Mouse (Mus musculus) heart, embryonic 11.5 days (tissue): ENCODE measurements around the gene Fam168a. TPM values are rescaled to one million over a fixed set of nuclear protein-coding genes. Genes with fewer than 3 reads are reported as not detected.

Experiments used
- ATAC-seq: fragments of 200-750 bp; cut with Nextera tagmentation; replicated peaks from 2 replicates; pipeline ENCODE4 v1.8.0; 2017; ENCODE audit warnings: moderate library complexity; ENCODE audit not compliant: insufficient number of reproducible peaks, low FRiP score, low TSS enrichment
- H3K27ac ChIP-seq: fragments of 300-500 bp; sonication (generic); 2 replicates; pipeline ENCODE4 v1.5.1; 2014; ENCODE audit warnings: mild to moderate bottlenecking, low read depth, low read length
- H3K27me3 ChIP-seq: fragments of 300-500 bp; sonication (generic); 2 replicates; pipeline ENCODE4 v1.6.1; 2014; ENCODE audit warnings: mild to moderate bottlenecking, low read length, mixed read lengths; ENCODE audit not compliant: control insufficient read depth, insufficient read depth
- H3K36me3 ChIP-seq: fragments of 300-500 bp; sonication (generic); 2 replicates; pipeline ENCODE4 v1.6.1; 2014; ENCODE audit warnings: mild to moderate bottlenecking, low read length, moderate library complexity, mixed read lengths; ENCODE audit not compliant: control insufficient read depth, insufficient read depth
- H3K4me1 ChIP-seq: fragments of 300-500 bp; sonication (generic); 2 replicates; pipeline ENCODE4 v1.6.1; 2014; ENCODE audit warnings: low read length; ENCODE audit not compliant: control insufficient read depth, insufficient read depth
- H3K4me2 ChIP-seq: fragments of 300-500 bp; sonication (generic); 2 replicates; pipeline ENCODE4 v1.6.1; 2014; ENCODE audit warnings: mild to moderate bottlenecking, moderate library complexity
- H3K4me3 ChIP-seq: fragments of 300-500 bp; sonication (generic); 2 replicates; pipeline ENCODE4 v1.5.1; 2014; ENCODE audit warnings: low read depth, low read length
- H3K9ac ChIP-seq: fragments of 300-500 bp; sonication (generic); 2 replicates; pipeline ENCODE4 v1.6.1; 2014; ENCODE audit warnings: mild to moderate bottlenecking, low read depth, low read length, moderate library complexity
- H3K9me3 ChIP-seq: fragments of 300-500 bp; sonication (generic); replicated peaks from 2 replicates; pipeline ENCODE4 v1.6.1; 2016; ENCODE audit warnings: low read length; ENCODE audit not compliant: control insufficient read depth
- WGBS: fragments of 180-500 bp; shearing (Covaris S2); extraction: QIAGEN DNeasy Blood & Tissue Kit; methylation state at CpG from one replicate; pipeline ENCODE4 v1.1.7; 2014; ENCODE audit not compliant: insufficient replicate concordance; 5-methylcytosine and 5-hydroxymethylcytosine counted together
- polyA plus RNA-seq: library from polyadenylated mRNA; unstranded; fragments of >200 nt; fragmentation: Nextera tagmentation; extraction: Ambion mirVana; gene quantifications from 2 replicates; pipeline ENCODE4 v1.2.1, GENCODE M21; 2014

Fam168a gene
- polyA plus RNA-seq, 1 experiment from 2014 or later: 34.9 TPM

DNA sequence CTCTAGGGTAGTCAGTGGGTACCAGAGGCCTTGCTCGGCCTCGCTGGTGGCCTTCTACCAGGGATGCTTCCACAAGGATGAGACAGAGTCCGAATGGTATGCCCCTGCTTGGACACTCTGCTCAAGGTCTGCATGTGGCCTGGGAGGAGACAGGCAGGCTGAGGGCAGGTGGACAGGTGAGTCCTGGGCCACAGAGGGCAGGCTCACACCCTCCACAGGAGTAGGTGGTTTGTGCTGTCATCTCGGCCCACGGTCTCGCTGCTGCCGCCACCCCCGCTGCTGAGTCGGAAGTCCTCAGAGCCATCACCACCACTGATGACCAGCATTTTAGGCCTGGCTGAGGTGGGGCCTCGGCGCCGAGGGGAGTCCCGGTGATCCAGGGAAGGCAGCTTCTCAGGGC, 166.8 kb downstream of the Fam168a start:
- H3K9ac ChIP-seq: no peak overlapping the region
- H3K36me3 ChIP-seq: peaks cover 24% of the 10 kb centered on the region
- no peak overlapping the region for H3K27ac ChIP-seq
- no peaks in the 10 kb centered on the region for H3K27me3 ChIP-seq
- no peaks in the 10 kb centered on the region for H3K9me3 ChIP-seq
- no peak overlapping the region for H3K4me2 ChIP-seq
- WGBS: 84% methylated on average over 13 of the region's 13 CpGs
- H3K4me3 ChIP-seq: no peak overlapping the region
- ATAC-seq: no peak
- peaks cover 8% of the 10 kb centered on the region for H3K4me1 ChIP-seq

DNA sequence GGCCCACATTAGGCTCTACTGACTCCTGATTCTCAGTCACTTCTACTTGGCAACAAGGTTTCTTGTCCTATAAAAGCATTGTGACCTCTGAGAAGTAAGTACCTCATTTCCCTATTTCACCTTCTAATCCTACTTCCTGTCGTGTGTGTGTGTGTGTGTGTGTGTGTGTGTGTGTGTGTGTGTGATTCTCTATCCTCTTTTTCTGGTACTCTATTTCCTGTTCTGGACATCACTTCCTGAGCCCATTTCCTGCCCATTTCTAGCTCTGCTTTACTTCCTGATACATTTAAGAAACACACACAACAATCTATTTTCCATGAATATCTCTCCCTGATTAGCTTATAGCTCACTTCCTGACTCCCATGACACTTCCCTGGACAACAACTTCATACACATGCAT, 169.4 kb downstream of the Fam168a start:
- H3K36me3 ChIP-seq: peaks cover 41% of the 10 kb centered on the region
- H3K27ac ChIP-seq: peak overlapping the region; percentile 77
- ATAC-seq: no peak

DNA sequence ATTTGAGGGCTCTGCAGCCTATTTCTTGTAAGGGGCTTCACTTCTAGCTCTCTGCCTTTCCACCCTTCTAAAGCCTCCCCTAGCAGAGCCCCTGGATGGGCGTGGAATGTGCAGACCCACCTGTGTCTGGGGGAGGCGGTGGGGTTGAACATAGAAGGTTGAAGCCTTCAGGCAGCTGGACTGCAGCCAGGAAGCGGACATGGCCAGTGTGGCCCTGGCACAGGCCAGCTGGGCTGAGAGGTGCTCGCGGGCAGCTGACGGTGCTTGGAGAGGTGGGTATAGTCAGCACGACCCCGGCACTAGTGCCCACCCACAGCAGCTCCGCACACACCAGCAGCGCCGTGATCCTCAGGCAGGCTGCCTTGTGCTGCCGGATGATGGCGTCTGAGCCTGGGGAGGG, 169.9 kb downstream of the Fam168a start:
- H3K9ac ChIP-seq: no peak overlapping the region
- peaks cover 2% of the 10 kb centered on the region for H3K4me1 ChIP-seq
- 89% methylated on average over 13 of the region's 13 CpGs for WGBS
- H3K36me3 ChIP-seq: peaks cover 44% of the 10 kb centered on the region
- H3K4me3 ChIP-seq: no peak overlapping the region
- no peaks in the 10 kb centered on the region for H3K27me3 ChIP-seq
- no peak for ATAC-seq
- H3K4me2 ChIP-seq: no peak overlapping the region
- peak overlapping the region; percentile 70 for H3K27ac ChIP-seq
- no peaks in the 10 kb centered on the region for H3K9me3 ChIP-seq

More for the DNA sequence above, 169.4 kb downstream of the Fam168a start:
- H3K4me1 ChIP-seq: peaks cover 2% of the 10 kb centered on the region
- no peak overlapping the region for H3K9ac ChIP-seq
- no peaks in the 10 kb centered on the region for H3K9me3 ChIP-seq
- H3K27me3 ChIP-seq: no peaks in the 10 kb centered on the region
- no peak overlapping the region for H3K4me3 ChIP-seq
- no peak overlapping the region for H3K4me2 ChIP-seq
- WGBS: 67% methylated on average over 1 of the region's 1 CpGs

DNA sequence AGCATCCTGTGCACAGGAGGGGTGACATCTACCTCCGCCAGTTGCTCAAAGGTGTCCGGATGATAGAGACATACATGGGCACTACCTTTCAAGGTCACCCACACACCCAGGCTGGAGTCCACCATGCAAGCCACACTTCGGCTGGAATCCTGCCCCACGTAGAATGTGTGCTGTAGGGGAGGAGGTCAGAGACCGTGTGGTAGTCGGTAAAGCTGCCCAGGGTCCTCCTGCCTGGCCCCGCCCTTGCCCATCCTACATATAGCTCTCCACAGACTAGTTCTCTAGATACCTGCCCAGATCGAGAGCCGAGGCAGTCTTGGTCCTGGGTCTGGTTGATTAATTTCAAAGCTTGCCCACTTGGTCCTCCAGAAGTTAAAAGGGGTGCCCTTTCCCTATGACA, 170.3 kb downstream of the Fam168a start:
- ATAC-seq: no peak
- no peak overlapping the region for H3K4me2 ChIP-seq
- H3K36me3 ChIP-seq: peaks cover 46% of the 10 kb centered on the region
- H3K4me3 ChIP-seq: no peak overlapping the region
- H3K27ac ChIP-seq: no peak overlapping the region
- H3K9ac ChIP-seq: no peak overlapping the region
- H3K27me3 ChIP-seq: no peaks in the 10 kb centered on the region
- WGBS: 79% methylated on average over 9 of the region's 9 CpGs
- peaks cover 2% of the 10 kb centered on the region for H3K4me1 ChIP-seq
- no peaks in the 10 kb centered on the region for H3K9me3 ChIP-seq

DNA sequence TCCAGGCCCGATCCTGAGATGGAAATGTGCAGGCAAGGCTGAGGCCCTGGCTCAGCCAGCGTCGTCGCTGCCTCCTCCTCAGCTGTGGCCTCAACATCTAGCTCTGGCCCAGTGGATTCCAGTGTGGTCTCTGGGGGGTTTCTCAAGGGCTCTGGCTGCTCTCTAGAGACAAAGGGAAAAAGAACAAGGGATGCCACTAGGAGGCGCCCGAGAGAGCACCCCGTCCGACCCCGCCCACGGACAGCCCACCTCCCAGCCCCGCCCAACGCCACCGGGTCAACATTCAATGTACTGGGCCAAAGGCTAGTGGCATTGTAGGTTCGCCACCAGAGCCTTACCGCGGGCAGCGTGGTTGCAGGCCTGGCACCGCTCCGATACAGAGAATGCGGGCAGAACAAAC, 173.2 kb downstream of the Fam168a start:
- no peak overlapping the region for H3K4me3 ChIP-seq
- no peaks in the 10 kb centered on the region for H3K27me3 ChIP-seq
- 21% methylated on average over 20 of the region's 20 CpGs for WGBS
- peak overlapping the region; percentile 12; the same call in 1 of the 2 replicates for H3K4me2 ChIP-seq
- H3K9ac ChIP-seq: no peak overlapping the region
- H3K27ac ChIP-seq: no peak overlapping the region
- H3K4me1 ChIP-seq: peaks cover 2% of the 10 kb centered on the region; the same call in 1 of the 2 replicates
- H3K9me3 ChIP-seq: no peaks in the 10 kb centered on the region
- peaks cover 39% of the 10 kb centered on the region for H3K36me3 ChIP-seq
- no peak for ATAC-seq

DNA sequence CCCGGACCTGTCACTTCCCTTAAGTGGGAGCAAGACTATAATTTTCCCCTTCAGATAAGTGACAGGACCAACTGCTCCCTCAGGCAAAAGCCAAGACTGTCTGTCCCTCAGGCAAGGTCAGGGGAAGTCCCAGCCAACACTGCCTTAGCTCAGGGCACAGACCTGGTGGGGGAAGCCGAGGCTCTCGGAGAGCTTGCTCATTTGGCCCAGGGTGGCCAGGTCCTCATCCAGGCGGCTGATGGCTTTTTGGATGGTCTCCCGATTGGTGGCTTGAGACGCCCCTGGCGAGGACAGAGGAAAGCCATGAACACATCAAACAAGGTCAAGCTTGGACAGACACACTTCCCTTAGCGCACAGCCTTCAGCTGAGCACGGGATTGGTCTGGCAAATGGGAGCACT, 175.1 kb downstream of the Fam168a start:
- H3K36me3 ChIP-seq: peaks cover 41% of the 10 kb centered on the region
- no peak for ATAC-seq
- 84% methylated on average over 9 of the region's 9 CpGs for WGBS

DNA sequence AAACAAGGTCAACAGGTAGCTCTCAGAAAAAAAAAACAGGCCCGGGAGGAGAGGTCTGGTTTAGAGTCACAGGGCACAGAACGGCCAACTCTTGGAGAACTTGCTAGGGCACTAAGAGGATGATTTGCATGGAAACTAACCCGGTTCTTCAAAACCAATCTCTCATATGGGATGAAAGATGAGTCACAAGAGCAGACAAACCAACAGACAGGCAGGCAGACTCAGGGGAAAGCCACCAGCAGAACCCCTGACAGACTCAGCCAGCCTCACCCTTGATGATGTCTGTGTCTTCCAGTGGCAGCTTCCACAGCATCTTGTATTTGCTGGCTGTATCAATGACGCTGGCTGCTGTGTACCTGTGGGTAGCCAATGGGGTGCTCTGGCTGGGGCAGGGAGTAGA, 175.5 kb downstream of the Fam168a start:
- Histone ChIP-seq H3K27ac (no peak overlapping the region), H3K9me3 (no peaks in the 10 kb centered on the region), H3K36me3 (peaks cover 40% of the 10 kb centered on the region), H3K9ac (no peak overlapping the region), H3K27me3 (no peaks in the 10 kb centered on the region), H3K4me1 (peaks cover 2% of the 10 kb centered on the region; the same call in 1 of the 2 replicates), H3K4me3 (no peak overlapping the region), H3K4me2 (no peak overlapping the region)
- WGBS: 87% methylated on average over 4 of the region's 4 CpGs
- no peak for ATAC-seq

More for the DNA sequence above, 175.1 kb downstream of the Fam168a start:
- no peak overlapping the region for H3K4me3 ChIP-seq
- no peaks in the 10 kb centered on the region for H3K27me3 ChIP-seq
- no peak overlapping the region for H3K9ac ChIP-seq
- no peak overlapping the region for H3K27ac ChIP-seq
- no peaks in the 10 kb centered on the region for H3K9me3 ChIP-seq
- H3K4me1 ChIP-seq: peaks cover 2% of the 10 kb centered on the region; the same call in 1 of the 2 replicates
- H3K4me2 ChIP-seq: no peak overlapping the region

DNA sequence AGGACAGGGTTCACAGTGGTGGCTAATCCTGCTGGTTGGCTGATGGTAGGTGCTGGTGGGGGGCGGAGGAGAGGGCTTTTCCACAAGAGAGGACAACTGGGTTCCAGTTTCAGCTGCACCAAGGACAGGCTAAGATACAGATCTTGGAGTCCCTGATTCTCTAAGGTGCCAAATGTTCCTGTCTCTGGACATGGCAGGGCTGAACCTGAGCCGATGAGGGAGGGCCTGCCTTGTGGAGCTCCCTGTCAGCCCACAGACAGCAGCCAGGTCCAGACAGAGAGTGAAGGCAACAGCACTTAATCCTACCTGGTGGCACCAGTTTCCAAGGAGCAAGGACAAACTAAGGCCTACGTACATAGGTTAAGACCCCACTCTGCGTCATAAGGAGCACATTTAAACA, 178.0 kb downstream of the Fam168a start:
- Histone ChIP-seq H3K27ac (no peak overlapping the region), H3K4me3 (no peak overlapping the region), H3K36me3 (peaks cover 26% of the 10 kb centered on the region), H3K9me3 (no peaks in the 10 kb centered on the region), H3K4me1 (peaks cover 2% of the 10 kb centered on the region; the same call in 1 of the 2 replicates), H3K9ac (no peak overlapping the region), H3K4me2 (no peak overlapping the region), H3K27me3 (no peaks in the 10 kb centered on the region)
- WGBS: 89% methylated on average over 4 of the region's 4 CpGs
- no peak for ATAC-seq

DNA sequence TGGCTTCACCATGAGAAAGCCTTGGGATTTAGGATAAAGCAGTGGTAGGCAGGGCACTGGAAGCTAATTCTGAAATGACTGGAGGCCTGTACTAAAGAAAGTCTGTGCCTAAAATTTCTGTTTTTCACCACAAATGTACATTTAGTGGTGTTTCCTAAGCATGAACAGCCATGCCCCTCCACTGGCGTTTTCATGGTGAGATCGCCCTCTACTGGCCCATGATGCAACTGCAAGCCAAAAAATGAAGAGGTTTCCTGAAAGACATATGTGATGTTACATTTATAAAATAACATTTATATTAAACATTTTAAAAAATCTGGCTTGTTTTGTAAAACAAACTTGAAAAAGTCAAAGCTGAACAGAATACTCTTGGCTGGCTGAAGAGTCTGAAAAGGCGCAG, 180.1 kb downstream of the Fam168a start:
- H3K9me3 ChIP-seq: no peaks in the 10 kb centered on the region
- no peaks in the 10 kb centered on the region for H3K27me3 ChIP-seq
- no peaks in the 10 kb centered on the region for H3K4me1 ChIP-seq
- no peak for ATAC-seq
- WGBS: 35% methylated on average over 3 of the region's 3 CpGs
- no peak overlapping the region for H3K4me2 ChIP-seq
- peaks cover 22% of the 10 kb centered on the region for H3K36me3 ChIP-seq
- H3K9ac ChIP-seq: no peak overlapping the region
- no peak overlapping the region for H3K4me3 ChIP-seq
- no peak overlapping the region for H3K27ac ChIP-seq
